Mouse (Mus musculus) MEL (cell line): ENCODE data around the gene Axl. TPM values are rescaled to one million over a fixed set of nuclear protein-coding genes. Genes with fewer than 3 reads are reported as not detected.
A peak's percentile ranks its signal among the peaks of the same experiment; 100 is the strongest.

Source experiments
- DNase-seq: peaks from one replicate; pipeline ENCODE4 v3.0.0; 2011; ENCODE audit warnings: low read depth, low spot score
- H3K27ac ChIP-seq: 2 replicates; pipeline ENCODE4 v1.5.1; 2012; ENCODE audit warnings: low read depth, mild to moderate bottlenecking, control low read depth, low read length, moderate library complexity; ENCODE audit not compliant: control insufficient read depth
- H3K27me3 ChIP-seq, 2 experiments: fragments of 150-350 bp in 1 of 2; sonication (generic) in 1 of 2; 2 replicates each; pipeline ENCODE4 v1.6.1; 2012; ENCODE audit warnings: low read length in 2 of 2, mild to moderate bottlenecking in 2 of 2, improper control_type of control experiment in 1 of 2, moderate library complexity in 1 of 2; ENCODE audit not compliant: insufficient read depth in 2 of 2, control insufficient read depth in 1 of 2
- H3K36me3 ChIP-seq, 2 experiments: 2 replicates each; pipeline ENCODE4 v1.6.1; 2012 to 2014; ENCODE audit warnings: low read length in 2 of 2, improper control_type of control experiment in 1 of 2, inconsistent platforms in 1 of 2, mild to moderate bottlenecking in 1 of 2; ENCODE audit not compliant: insufficient read depth in 2 of 2, control insufficient read depth in 1 of 2
- H3K4me1 ChIP-seq, 2 experiments: fragments of 150-350 bp in 1 of 2; sonication (generic) in 1 of 2; 2 replicates each; pipeline ENCODE4 v1.6.1; 2012; ENCODE audit warnings: low read length in 2 of 2, improper control_type of control experiment in 1 of 2, mild to moderate bottlenecking in 1 of 2; ENCODE audit not compliant: insufficient read depth in 2 of 2, control insufficient read depth in 1 of 2
- H3K4me3 ChIP-seq, 2 experiments: fragments of 150-350 bp in 1 of 2; sonication (generic) in 1 of 2; 2 replicates each; pipeline ENCODE4 v1.5.1; 2012; ENCODE audit warnings: low read depth in 2 of 2, low read length in 2 of 2, mild to moderate bottlenecking in 2 of 2, moderate library complexity in 2 of 2, control low read depth in 1 of 2, improper control_type of control experiment in 1 of 2; ENCODE audit not compliant: control insufficient read depth in 1 of 2, insufficient read depth in 1 of 2
- H3K79me2 ChIP-seq: 2 replicates; pipeline ENCODE4 v1.6.1; 2012; ENCODE audit warnings: mild to moderate bottlenecking, low read length, moderate library complexity; ENCODE audit not compliant: control insufficient read depth, poor library complexity, insufficient read depth
- H3K9ac ChIP-seq: 2 replicates; pipeline ENCODE4 v1.6.1; 2012; ENCODE audit warnings: low read depth, mild to moderate bottlenecking, control low read depth, low read length, moderate library complexity; ENCODE audit not compliant: control insufficient read depth, poor library complexity, severe bottlenecking
- H3K9me3 ChIP-seq: fragments of 150-350 bp; sonication (generic); replicated peaks from 2 replicates; pipeline ENCODE4 v1.6.1; 2012; ENCODE audit warnings: mild to moderate bottlenecking, low read length, improper control_type of control experiment, moderate library complexity; ENCODE audit not compliant: insufficient read depth
- BHLHE40 ChIP-seq: IDR thresholded peaks from 2 replicates; pipeline ENCODE4 v1.6.1; 2012; ENCODE audit warnings: low read depth, mild to moderate bottlenecking, inconsistent platforms, low read length, improper control_type of control experiment, borderline replicate concordance
- CHD1 ChIP-seq: IDR thresholded peaks from 2 replicates; pipeline ENCODE4 v1.6.1; 2012; ENCODE audit warnings: low read depth, mild to moderate bottlenecking, inconsistent platforms, low read length, improper control_type of control experiment
- CHD2 ChIP-seq: IDR thresholded peaks from 2 replicates; pipeline ENCODE4 v1.6.1; 2011; ENCODE audit warnings: low read length, improper control_type of control experiment
- CTCF ChIP-seq, 3 experiments: IDR thresholded peaks in 2 of 3; conservative IDR thresholded peaks in 1 of 3; 2 replicates each; pipeline ENCODE4 v1.5.1; 2011 to 2012; ENCODE audit warnings: low read length in 3 of 3, low read depth in 2 of 3, mild to moderate bottlenecking in 2 of 3, improper control_type of control experiment in 1 of 3, inconsistent platforms in 1 of 3, mixed read lengths in 1 of 3, moderate library complexity in 1 of 3; ENCODE audit not compliant: control insufficient read depth in 1 of 3, insufficient read depth in 1 of 3, poor library complexity in 1 of 3, severe bottlenecking in 1 of 3
- E2F4 ChIP-seq: IDR thresholded peaks from 2 replicates; pipeline ENCODE4 v1.6.1; 2011; ENCODE audit warnings: low read depth, low read length, improper control_type of control experiment, borderline replicate concordance
- ELF1 ChIP-seq: IDR thresholded peaks from 2 replicates; pipeline ENCODE4 v1.6.1; 2014; ENCODE audit warnings: low read depth, mild to moderate bottlenecking, inconsistent platforms, low read length, improper control_type of control experiment, moderate library complexity
- EP300 ChIP-seq, 2 experiments: IDR thresholded peaks; 2 replicates each; pipeline ENCODE4 v1.6.1; 2011; ENCODE audit warnings: improper control_type of control experiment in 2 of 2, low read length in 2 of 2, low read depth in 1 of 2, mild to moderate bottlenecking in 1 of 2
- GABPA ChIP-seq: IDR thresholded peaks from 2 replicates; pipeline ENCODE4 v1.6.1; 2012; ENCODE audit warnings: low read depth, mild to moderate bottlenecking, inconsistent platforms, low read length, improper control_type of control experiment, moderate library complexity
- GATA1 ChIP-seq: IDR thresholded peaks from 2 replicates; pipeline ENCODE4 v1.6.1; 2011; ENCODE audit warnings: low read depth, low read length, improper control_type of control experiment
- HCFC1 ChIP-seq: IDR thresholded peaks from 2 replicates; pipeline ENCODE4 v1.6.1; 2012; ENCODE audit warnings: low read depth, mild to moderate bottlenecking, inconsistent platforms, low read length, improper control_type of control experiment, moderate library complexity
- JUND ChIP-seq: IDR thresholded peaks from 2 replicates; pipeline ENCODE4 v1.6.1; 2011; ENCODE audit warnings: low read depth, mild to moderate bottlenecking, improper control_type of control experiment, low read length
- KAT2A ChIP-seq: conservative IDR thresholded peaks from 2 replicates; pipeline ENCODE4 v1.6.1; 2012; ENCODE audit warnings: low read depth, low read length, improper control_type of control experiment, inconsistent platforms
- MAFK ChIP-seq: IDR thresholded peaks from 2 replicates; pipeline ENCODE4 v1.6.1; 2011; ENCODE audit warnings: low read depth, mild to moderate bottlenecking, low read length, improper control_type of control experiment, borderline replicate concordance
- MAX ChIP-seq: IDR thresholded peaks from 2 replicates; pipeline ENCODE4 v1.6.1; 2011; ENCODE audit warnings: low read length, improper control_type of control experiment
- MAZ ChIP-seq: IDR thresholded peaks from 2 replicates; pipeline ENCODE4 v1.6.1; 2012; ENCODE audit warnings: low read depth, mild to moderate bottlenecking, inconsistent platforms, low read length, improper control_type of control experiment
- MEF2A ChIP-seq: IDR thresholded peaks from 2 replicates; pipeline ENCODE4 v1.6.1; 2014; ENCODE audit warnings: low read depth, mild to moderate bottlenecking, inconsistent platforms, low read length, improper control_type of control experiment; ENCODE audit not compliant: poor library complexity, insufficient replicate concordance, severe bottlenecking; ENCODE audit errors: extremely low read depth
- MXI1 ChIP-seq: IDR thresholded peaks from 2 replicates; pipeline ENCODE4 v1.6.1; 2011; ENCODE audit warnings: mild to moderate bottlenecking, low read depth, low read length, improper control_type of control experiment
- MYB ChIP-seq: IDR thresholded peaks from 2 replicates; pipeline ENCODE4 v1.6.1; 2011; ENCODE audit warnings: mild to moderate bottlenecking, low read depth, low read length, improper control_type of control experiment
- MYC ChIP-seq: IDR thresholded peaks from 2 replicates; pipeline ENCODE4 v1.6.1; 2011; ENCODE audit warnings: low read depth, mild to moderate bottlenecking, low read length, improper control_type of control experiment, moderate library complexity
- NELFE ChIP-seq: IDR thresholded peaks from 2 replicates; pipeline ENCODE4 v1.6.1; 2011; ENCODE audit warnings: low read depth, low read length, improper control_type of control experiment
- NRF1 ChIP-seq: IDR thresholded peaks from 2 replicates; pipeline ENCODE4 v1.6.1; 2014; ENCODE audit warnings: low read depth, mild to moderate bottlenecking, inconsistent platforms, low read length, improper control_type of control experiment, moderate library complexity; ENCODE audit not compliant: poor library complexity, insufficient read depth, severe bottlenecking
- POLR2A ChIP-seq, 2 experiments: IDR thresholded peaks; 2 replicates each; pipeline ENCODE4 v1.6.1; 2011 to 2012; ENCODE audit warnings: low read length in 2 of 2, mild to moderate bottlenecking in 2 of 2, control low read depth in 1 of 2, improper control_type of control experiment in 1 of 2, low read depth in 1 of 2, moderate library complexity in 1 of 2; ENCODE audit not compliant: control insufficient read depth in 1 of 2, insufficient read depth in 1 of 2, poor library complexity in 1 of 2
- POLR2AphosphoS2 ChIP-seq: IDR thresholded peaks from 2 replicates; pipeline ENCODE4 v1.6.1; 2011; ENCODE audit warnings: low read length, improper control_type of control experiment
- POLR2AphosphoS5 ChIP-seq: IDR thresholded peaks from 2 replicates; pipeline ENCODE4 v1.6.1; 2012; ENCODE audit warnings: low read depth, borderline replicate concordance, mild to moderate bottlenecking, inconsistent platforms, low read length, moderate library complexity, mixed read lengths
- RAD21 ChIP-seq: IDR thresholded peaks from 2 replicates; pipeline ENCODE4 v1.6.1; 2011; ENCODE audit warnings: mild to moderate bottlenecking, low read depth, low read length, improper control_type of control experiment
- RCOR1 ChIP-seq: IDR thresholded peaks from 2 replicates; pipeline ENCODE4 v1.6.1; 2012; ENCODE audit warnings: low read depth, mild to moderate bottlenecking, inconsistent platforms, low read length, improper control_type of control experiment
- SIN3A ChIP-seq: IDR thresholded peaks from 2 replicates; pipeline ENCODE4 v1.6.1; 2012; ENCODE audit warnings: low read length, improper control_type of control experiment, inconsistent platforms
- SMC3 ChIP-seq: IDR thresholded peaks from 2 replicates; pipeline ENCODE4 v1.6.1; 2011; ENCODE audit warnings: low read depth, low read length, improper control_type of control experiment
- TAL1 ChIP-seq: IDR thresholded peaks from 2 replicates; pipeline ENCODE4 v1.6.1; 2012; ENCODE audit warnings: mild to moderate bottlenecking, inconsistent platforms, low read length, moderate library complexity, mixed read lengths
- TCF12 ChIP-seq: IDR thresholded peaks from 2 replicates; pipeline ENCODE4 v1.6.1; 2014; ENCODE audit warnings: low read depth, mild to moderate bottlenecking, inconsistent platforms, low read length, improper control_type of control experiment, moderate library complexity
- UBTF ChIP-seq: IDR thresholded peaks from 2 replicates; pipeline ENCODE4 v1.6.1; 2012; ENCODE audit warnings: low read depth, mild to moderate bottlenecking, inconsistent platforms, low read length, improper control_type of control experiment, moderate library complexity, borderline replicate concordance; ENCODE audit not compliant: insufficient read depth
- USF1 ChIP-seq: IDR thresholded peaks from 2 replicates; pipeline ENCODE4 v1.6.1; 2014; ENCODE audit warnings: low read depth, mild to moderate bottlenecking, inconsistent platforms, low read length, improper control_type of control experiment, moderate library complexity
- USF2 ChIP-seq, 2 experiments: IDR thresholded peaks; 2 replicates each; pipeline ENCODE4 v1.6.1; 2011 to 2012; ENCODE audit warnings: improper control_type of control experiment in 2 of 2, low read length in 2 of 2, borderline replicate concordance in 1 of 2, inconsistent platforms in 1 of 2, low read depth in 1 of 2, mild to moderate bottlenecking in 1 of 2; ENCODE audit not compliant: insufficient read depth in 1 of 2
- ZKSCAN1 ChIP-seq: IDR thresholded peaks from 2 replicates; pipeline ENCODE4 v1.6.1; 2012; ENCODE audit warnings: low read depth, mild to moderate bottlenecking, inconsistent platforms, low read length, improper control_type of control experiment, moderate library complexity
- ZMIZ1 ChIP-seq: IDR thresholded peaks from 2 replicates; pipeline ENCODE4 v1.6.1; 2012; ENCODE audit warnings: low read depth, mild to moderate bottlenecking, inconsistent platforms, low read length, improper control_type of control experiment, moderate library complexity
- ZNF384 ChIP-seq: IDR thresholded peaks from 2 replicates; pipeline ENCODE4 v1.6.1; 2012; ENCODE audit warnings: low read depth, mild to moderate bottlenecking, inconsistent platforms, low read length, improper control_type of control experiment
- polyA plus RNA-seq, 2 experiments: library from polyadenylated mRNA; stranded (reverse) in 1 of 2; unstranded in 1 of 2; fragments of >175 nt in 1 of 2; fragments of >200 nt in 1 of 2; gene quantifications; 2 replicates each; pipeline versions ENCODE4 v1.2.1 to v1.2.4; 2012; ENCODE audit warnings: low replicate concordance in 2 of 2, low read depth in 1 of 2; ENCODE audit not compliant: insufficient read length in 2 of 2, insufficient read depth in 1 of 2, missing spikeins in 1 of 2
- total RNA-seq: library from RNA; depleted of rRNA; stranded (reverse); fragments of 300-350 nt; gene quantifications from 2 replicates; pipeline ENCODE4 v1.2.3, GENCODE M21; 2012

Gene Axl
- total and polyA plus RNA-seq, 3 experiments = 0.19 TPM; not detected in 2

- peaks cover 51 to 54% of the 10 kb centered on the region in 2 experiments for H3K36me3 ChIP-seq
- TF ChIP-seq USF2 (IDR thresholded peaks at IDR 0.05; ENCODE audit: borderline replicate concordance in 1 of 2, insufficient read depth in 1 of 2, low read depth in 1 of 2, low read length in 2 of 2) = no peak
- TF ChIP-seq POLR2AphosphoS2 = no peak; the same call in 1 of the 2 replicates
- peak; percentile 87 for TF ChIP-seq BHLHE40
- no peak for TF ChIP-seq MEF2A
- TF ChIP-seq EP300 (IDR thresholded peaks at IDR 0.05; ENCODE audit: low read depth in 1 of 2, low read length in 2 of 2) = peak; percentile 91 to 92
- no peak for TF ChIP-seq NELFE
- peak; percentile 13; the same call in 1 of the 2 replicates for TF ChIP-seq CHD2
- TF ChIP-seq CTCF (IDR thresholded peaks at IDR 0.05 in 2 of 3, conservative IDR thresholded peaks at IDR 0.05 in 1 of 3; ENCODE audit: control insufficient read depth in 1 of 3, insufficient read depth in 1 of 3, low read depth in 2 of 3, low read length in 3 of 3, poor library complexity in 1 of 3, severe bottlenecking in 1 of 3) = no peak
- peak; percentile 80 for TF ChIP-seq SIN3A
- no peak for TF ChIP-seq ZMIZ1
- 0 out of 2 replicates have a peak, but pooled peaks have one; percentile 26 for TF ChIP-seq JUND
- no peak for TF ChIP-seq ZNF384
- TF ChIP-seq ELF1 = no peak
- TF ChIP-seq RCOR1 = peak; percentile 91
- TF ChIP-seq USF1 = no peak
- peak; percentile 65; the same call in 1 of the 2 replicates for TF ChIP-seq MAFK
- peak; percentile 91 for TF ChIP-seq TCF12
- peak; percentile 25; the same call in 1 of the 2 replicates for TF ChIP-seq TAL1
- peak; percentile 82; the same call in 1 of the 2 replicates for TF ChIP-seq CHD1
- TF ChIP-seq RAD21 = no peak
- peak; percentile 40; the same call in 1 of the 2 replicates for TF ChIP-seq KAT2A
- no peak for TF ChIP-seq HCFC1
- peak; percentile 58 for TF ChIP-seq MXI1
- peak in 1 of 2 experiments; percentile 26; a peak in 1 of 4 replicates for TF ChIP-seq POLR2A (IDR thresholded peaks at IDR 0.05; ENCODE audit: control insufficient read depth in 1 of 2, insufficient read depth in 1 of 2, low read depth in 1 of 2, low read length in 2 of 2, poor library complexity in 1 of 2)
- no peak for TF ChIP-seq UBTF
- TF ChIP-seq NRF1 = peak; percentile 19; the same call in 1 of the 2 replicates
- peak; percentile 47 for TF ChIP-seq MAX
- TF ChIP-seq MYC = peak; percentile 53; the same call in 1 of the 2 replicates
- TF ChIP-seq SMC3 = 0 out of 2 replicates have a peak, but pooled peaks have one; percentile 5
- TF ChIP-seq MYB = peak; percentile 74; the same call in 1 of the 2 replicates
- no peak; the same call in 1 of the 2 replicates for TF ChIP-seq E2F4
- TF ChIP-seq POLR2AphosphoS5 = no peak
- peak; percentile 45; the same call in 1 of the 2 replicates for TF ChIP-seq ZKSCAN1
- TF ChIP-seq GABPA = no peak
- 0 out of 2 replicates have a peak, but pooled peaks have one; percentile 41 for TF ChIP-seq MAZ
- TF ChIP-seq GATA1 = peak; percentile 93
These were observed 53.5 kb downstream of the Axl start for GRCm38 (mm10) chr7:25734991-25735390.

More at GRCm38 (mm10) chr7:25734991-25735390, 53.5 kb downstream of the Axl start:
- DNase-seq = peak; percentile 67
- H3K27ac ChIP-seq = peak overlapping the region; percentile 71
- no peaks in the 10 kb centered on the region for H3K9me3 ChIP-seq
- peak overlapping the region; percentile 19; the same call in 1 of the 2 replicates for H3K9ac ChIP-seq
- H3K4me1 ChIP-seq = peaks cover 27 to 39% of the 10 kb centered on the region in 2 experiments
- H3K4me3 ChIP-seq = 0 out of 4 replicates have a peak overlapping the region, but pooled peaks of 1 of the 2 experiments have one; percentile 16
- H3K27me3 ChIP-seq = no peaks in the 10 kb centered on the region
- H3K79me2 ChIP-seq = peaks cover 4% of the 10 kb centered on the region; the same call in 1 of the 2 replicates
